Mouse (Mus musculus): ENCODE results near the gene Irak3.
"Not testable (repeated sequence)": the region's sequence is repeated elsewhere in the genome, so short reads cannot be mapped to it uniquely, and the experiment has no call there.

Irak3 gene

GRCm38 (mm10) chr10:120164931-120165792 is 36.8 kb downstream of the Irak3 start:
- CTCF ChIA-PET = no interaction called here

GRCm38 (mm10) chr10:120163490-120163889 is 38.4 kb downstream of the Irak3 start:
- CTCF ChIA-PET = no interaction called here

- CTCF ChIA-PET = no interaction called here
Observed at GRCm38 (mm10) chr10:120162840-120163239, 39.1 kb downstream of the Irak3 start.

GRCm38 (mm10) chr10:120160533-120160932 is 41.4 kb downstream of the Irak3 start:
- CTCF ChIA-PET = no interaction called here

GRCm38 (mm10) chr10:120153911-120154310 is 48.0 kb downstream of the Irak3 start:
- CTCF ChIA-PET = no interaction called here

- CTCF ChIA-PET = no interaction called here
Observed at GRCm38 (mm10) chr10:120151672-120152071, 50.3 kb downstream of the Irak3 start.

- CTCF ChIA-PET = no interaction called here
Observed at GRCm38 (mm10) chr10:120140916-120141516, 60.9 kb downstream of the Irak3 start.

GRCm38 (mm10) chr10:120140193-120140592 is 61.7 kb downstream of the Irak3 start:
- CTCF ChIA-PET = no interaction called here

- CTCF ChIA-PET = no interaction called here
Observed at GRCm38 (mm10) chr10:120136020-120136562, 65.8 kb downstream of the Irak3 start.

GRCm38 (mm10) chr10:120133697-120134096 is 68.2 kb downstream of the Irak3 start:
- CTCF ChIA-PET = no interaction called here

GRCm38 (mm10) chr10:120130621-120131020 is 71.3 kb downstream of the Irak3 start:
- CTCF ChIA-PET = no interaction called here

GRCm38 (mm10) chr10:120128601-120129277 is 73.2 kb downstream of the Irak3 start:
- CTCF ChIA-PET = no interaction called here

GRCm38 (mm10) chr10:120125465-120125857 is 76.5 kb downstream of the Irak3 start:
- CTCF ChIA-PET = no interaction called here

GRCm38 (mm10) chr10:120124801-120125464 is 77.0 kb downstream of the Irak3 start:
- CTCF ChIA-PET = no interaction called here

GRCm38 (mm10) chr10:120123721-120124120 is 78.2 kb downstream of the Irak3 start:
- CTCF ChIA-PET = no interaction called here

- CTCF ChIA-PET = interaction anchor here (0.6 kb wide), 1 partner anchor 12 kb away, joined by 6 read pairs; no protein-coding TSS in a partner anchor
Observed at GRCm38 (mm10) chr10:120115249-120115648, 86.7 kb downstream of the Irak3 start.

GRCm38 (mm10) chr10:120114493-120114892 is 87.4 kb downstream of the Irak3 start:
- CTCF ChIA-PET = no interaction called here

GRCm38 (mm10) chr10:120113980-120114379 is 88.0 kb downstream of the Irak3 start:
- CTCF ChIA-PET = no interaction called here

- CTCF ChIA-PET = not testable (repeated sequence)
Observed at GRCm38 (mm10) chr10:120113482-120113881, 88.4 kb downstream of the Irak3 start.

GRCm38 (mm10) chr10:120112507-120113396 is 89.2 kb downstream of the Irak3 start, which contains the start of gene Helb:
Gene Helb, minus strand, starts transcription at chr10:120112987.
- CTCF ChIA-PET = interaction anchor here (0.6 to 0.9 kb wide), 4 partner anchors 10 to 1219 kb away, joined by 3 to 4 read pairs (median 4); no protein-coding TSS in a partner anchor
